Mouse (Mus musculus): ENCODE results near the gene Heatr1. TPM values are rescaled to one million over a fixed set of nuclear protein-coding genes. Genes with fewer than 3 reads are reported as not detected.

The Heatr1 gene
- polyA plus RNA-seq, 2 experiments, result 10.9 to 13.5 TPM

GRCm38 (mm10) chr13:12468488-12468887 lies 73.7 kb downstream of the Heatr1 start:
- Histone ChIP-seq H3K27me3 (ENCODE audit: control insufficient read depth, insufficient read depth, low read length) (no peaks in the 10 kb centered on the region), H3K4me3 (ENCODE audit: insufficient read depth in 1 of 2, low read depth in 2 of 2, low read length in 2 of 2) (no peak overlapping the region), H3K4me1 (replicated peaks; ENCODE audit: control insufficient read depth in 2 of 2, insufficient read depth in 2 of 2, low read length in 1 of 2) (peaks cover 0 to 5% of the 10 kb centered on the region in 2 experiments; a peak in 2 of 4 replicates), H3K9me3 (ENCODE audit: control insufficient read depth, low read length) (no peaks in the 10 kb centered on the region), H3K9ac (replicated peaks) (no peak overlapping the region), H3K27ac (no peak overlapping the region), H3K36me3 (replicated peaks; ENCODE audit: control insufficient read depth, insufficient read depth, low read depth) (no peaks in the 10 kb centered on the region), H3K4me2 (ENCODE audit: low read depth) (no peak overlapping the region)
- 47% methylated on average over 1 of the region's 1 CpGs for WGBS (ENCODE audit: insufficient replicate concordance)
- no peak for TF ChIP-seq CTCF (IDR thresholded peaks at IDR 0.05; ENCODE audit: low read depth)
- no peak for TF ChIP-seq EP300 (IDR thresholded peaks at IDR 0.05; ENCODE audit: low read depth)
- DNase-seq (ENCODE audit: low read depth in 3 of 3, low spot score in 3 of 3) (no peak), ATAC-seq (ENCODE audit: insufficient read depth) (no peak)

- H3K27ac ChIP-seq, result no peak overlapping the region
- no peak overlapping the region for H3K9ac ChIP-seq (replicated peaks)
- 34% methylated on average over 8 of the region's 8 CpGs for WGBS (ENCODE audit: insufficient replicate concordance)
- peaks cover 0 to 8% of the 10 kb centered on the region in 2 experiments; a peak in 2 of 4 replicates for H3K4me1 ChIP-seq (replicated peaks; ENCODE audit: control insufficient read depth in 2 of 2, insufficient read depth in 2 of 2, low read length in 1 of 2)
- no peak overlapping the region for H3K4me3 ChIP-seq (ENCODE audit: insufficient read depth in 1 of 2, low read depth in 2 of 2, low read length in 2 of 2)
- ATAC-seq (ENCODE audit: insufficient read depth) (no peak), DNase-seq (ENCODE audit: low read depth in 3 of 3, low spot score in 3 of 3) (peak; percentile 25 to 42 (median 26))
- H3K36me3 ChIP-seq (replicated peaks; ENCODE audit: control insufficient read depth, insufficient read depth, low read depth), result no peaks in the 10 kb centered on the region
- TF ChIP-seq CTCF (IDR thresholded peaks at IDR 0.05; ENCODE audit: low read depth) (peak; percentile 78), EP300 (IDR thresholded peaks at IDR 0.05; ENCODE audit: low read depth) (no peak)
- H3K27me3 ChIP-seq (ENCODE audit: control insufficient read depth, insufficient read depth, low read length), result no peaks in the 10 kb centered on the region
- H3K9me3 ChIP-seq (ENCODE audit: control insufficient read depth, low read length), result no peaks in the 10 kb centered on the region
- no peak overlapping the region for H3K4me2 ChIP-seq (ENCODE audit: low read depth)
Observed at GRCm38 (mm10) chr13:12473724-12474378, 79.0 kb downstream of the Heatr1 start.

GRCm38 (mm10) chr13:12475239-12475638 lies 80.4 kb downstream of the Heatr1 start:
- no peak overlapping the region for H3K27ac ChIP-seq
- no peaks in the 10 kb centered on the region for H3K36me3 ChIP-seq (replicated peaks; ENCODE audit: control insufficient read depth, insufficient read depth, low read depth)
- no peak for TF ChIP-seq CTCF (IDR thresholded peaks at IDR 0.05; ENCODE audit: low read depth)
- no peak for TF ChIP-seq EP300 (IDR thresholded peaks at IDR 0.05; ENCODE audit: low read depth)
- 62% methylated on average over 6 of the region's 6 CpGs for WGBS (ENCODE audit: insufficient replicate concordance)
- DNase-seq (ENCODE audit: low read depth in 3 of 3, low spot score in 3 of 3), result no peak
- peaks cover 0 to 3% of the 10 kb centered on the region in 2 experiments; a peak in 1 of 4 replicates for H3K4me1 ChIP-seq (replicated peaks; ENCODE audit: control insufficient read depth in 2 of 2, insufficient read depth in 2 of 2, low read length in 1 of 2)
- no peak overlapping the region for H3K4me3 ChIP-seq (ENCODE audit: insufficient read depth in 1 of 2, low read depth in 2 of 2, low read length in 2 of 2)
- H3K27me3 ChIP-seq (ENCODE audit: control insufficient read depth, insufficient read depth, low read length), result no peaks in the 10 kb centered on the region
- H3K9ac ChIP-seq (replicated peaks), result no peak overlapping the region
- H3K9me3 ChIP-seq (ENCODE audit: control insufficient read depth, low read length), result no peaks in the 10 kb centered on the region
- no peak for ATAC-seq (ENCODE audit: insufficient read depth)
- H3K4me2 ChIP-seq (ENCODE audit: low read depth), result no peak overlapping the region

- Histone ChIP-seq H3K36me3 (replicated peaks; ENCODE audit: control insufficient read depth, insufficient read depth, low read depth) (no peaks in the 10 kb centered on the region), H3K4me2 (ENCODE audit: low read depth) (no peak overlapping the region), H3K27ac (no peak overlapping the region), H3K9me3 (ENCODE audit: control insufficient read depth, low read length) (no peaks in the 10 kb centered on the region), H3K27me3 (ENCODE audit: control insufficient read depth, insufficient read depth, low read length) (no peaks in the 10 kb centered on the region), H3K4me1 (replicated peaks; ENCODE audit: control insufficient read depth in 2 of 2, insufficient read depth in 2 of 2, low read length in 1 of 2) (peaks cover 0 to 3% of the 10 kb centered on the region in 2 experiments; a peak in 1 of 4 replicates), H3K4me3 (ENCODE audit: insufficient read depth in 1 of 2, low read depth in 2 of 2, low read length in 2 of 2) (no peak overlapping the region), H3K9ac (replicated peaks) (no peak overlapping the region)
- DNase-seq (ENCODE audit: low read depth in 3 of 3, low spot score in 3 of 3) (no peak), ATAC-seq (ENCODE audit: insufficient read depth) (no peak)
- 79% methylated on average over 4 of the region's 4 CpGs for WGBS (ENCODE audit: insufficient replicate concordance)
- TF ChIP-seq CTCF (IDR thresholded peaks at IDR 0.05; ENCODE audit: low read depth), result no peak
- TF ChIP-seq EP300 (IDR thresholded peaks at IDR 0.05; ENCODE audit: low read depth), result no peak
Observed at GRCm38 (mm10) chr13:12476886-12477285, 82.1 kb downstream of the Heatr1 start.

GRCm38 (mm10) chr13:12478301-12478700 lies 83.5 kb downstream of the Heatr1 start:
- Histone ChIP-seq H3K4me3 (ENCODE audit: insufficient read depth in 1 of 2, low read depth in 2 of 2, low read length in 2 of 2) (no peak overlapping the region), H3K4me1 (replicated peaks; ENCODE audit: control insufficient read depth in 2 of 2, insufficient read depth in 2 of 2, low read length in 1 of 2) (peaks cover 0 to 3% of the 10 kb centered on the region in 2 experiments; a peak in 1 of 4 replicates), H3K27ac (no peak overlapping the region), H3K9ac (replicated peaks) (no peak overlapping the region), H3K27me3 (ENCODE audit: control insufficient read depth, insufficient read depth, low read length) (no peaks in the 10 kb centered on the region), H3K4me2 (ENCODE audit: low read depth) (no peak overlapping the region), H3K36me3 (replicated peaks; ENCODE audit: control insufficient read depth, insufficient read depth, low read depth) (no peaks in the 10 kb centered on the region), H3K9me3 (ENCODE audit: control insufficient read depth, low read length) (no peaks in the 10 kb centered on the region)
- ATAC-seq (ENCODE audit: insufficient read depth) (no peak), DNase-seq (ENCODE audit: low read depth in 3 of 3, low spot score in 3 of 3) (no peak)
- 70% methylated on average over 15 of the region's 15 CpGs for WGBS (ENCODE audit: insufficient replicate concordance)
- no peak for TF ChIP-seq CTCF (IDR thresholded peaks at IDR 0.05; ENCODE audit: low read depth)
- no peak for TF ChIP-seq EP300 (IDR thresholded peaks at IDR 0.05; ENCODE audit: low read depth)

All from liver, embryonic 14.5 days (tissue).